Mouse (Mus musculus) brain, embryonic 14.5 days (tissue): Measurements from ENCODE around the gene Cers5. TPM values are rescaled to one million over a fixed set of nuclear protein-coding genes. Genes with fewer than 3 reads are reported as not detected.
"Not testable (repeated sequence)": the region's sequence is repeated elsewhere in the genome, so short reads cannot be mapped to it uniquely, and the experiment has no call there.

ENCODE experiments used
- DNase-seq: peaks from one replicate; pipeline ENCODE4 v3.0.0-alpha.2; 2011; ENCODE audit warnings: low read depth
- CTCF ChIP-seq: fragments of 200-500 bp; IDR thresholded peaks from 2 replicates; pipeline ENCODE4 v1.5.1; 2012; ENCODE audit warnings: inconsistent platforms, mild to moderate bottlenecking, moderate library complexity, borderline replicate concordance; ENCODE audit not compliant: insufficient read depth, insufficient read length; ENCODE audit errors: extremely low read depth
- POLR2A ChIP-seq: fragments of 200-500 bp; IDR thresholded peaks from 2 replicates; pipeline ENCODE4 v1.6.1; 2012; ENCODE audit warnings: mild to moderate bottlenecking, inconsistent platforms, borderline replicate concordance; ENCODE audit not compliant: poor library complexity, insufficient read depth, insufficient read length, severe bottlenecking; ENCODE audit errors: extremely low read depth
- polyA plus RNA-seq: library from polyadenylated mRNA; depleted of rRNA; stranded (reverse); fragments of >200 nt; gene quantifications from 2 replicates; pipeline ENCODE4 v1.2.3, GENCODE M21; 2012; rRNA removed

Cers5 gene
- polyA plus RNA-seq = 61.1 and 69.4 TPM in 2 replicates

GRCm38 (mm10) chr15:99772881-99772924, at the start of gene Cers5:
Cers5 (minus strand) TSS chr15:99772885.
- DNase-seq = not testable (repeated sequence)

GRCm38 (mm10) chr15:99819621-99820279, 47.1 kb upstream of the Cers5 start:
- TF ChIP-seq POLR2A = no peak
- TF ChIP-seq CTCF = no peak
- DNase-seq = no peak

- no peak for TF ChIP-seq CTCF
- TF ChIP-seq POLR2A = no peak
- DNase-seq = no peak
Observed at GRCm38 (mm10) chr15:99819109-99819440, 46.4 kb upstream of the Cers5 start.

DNA sequence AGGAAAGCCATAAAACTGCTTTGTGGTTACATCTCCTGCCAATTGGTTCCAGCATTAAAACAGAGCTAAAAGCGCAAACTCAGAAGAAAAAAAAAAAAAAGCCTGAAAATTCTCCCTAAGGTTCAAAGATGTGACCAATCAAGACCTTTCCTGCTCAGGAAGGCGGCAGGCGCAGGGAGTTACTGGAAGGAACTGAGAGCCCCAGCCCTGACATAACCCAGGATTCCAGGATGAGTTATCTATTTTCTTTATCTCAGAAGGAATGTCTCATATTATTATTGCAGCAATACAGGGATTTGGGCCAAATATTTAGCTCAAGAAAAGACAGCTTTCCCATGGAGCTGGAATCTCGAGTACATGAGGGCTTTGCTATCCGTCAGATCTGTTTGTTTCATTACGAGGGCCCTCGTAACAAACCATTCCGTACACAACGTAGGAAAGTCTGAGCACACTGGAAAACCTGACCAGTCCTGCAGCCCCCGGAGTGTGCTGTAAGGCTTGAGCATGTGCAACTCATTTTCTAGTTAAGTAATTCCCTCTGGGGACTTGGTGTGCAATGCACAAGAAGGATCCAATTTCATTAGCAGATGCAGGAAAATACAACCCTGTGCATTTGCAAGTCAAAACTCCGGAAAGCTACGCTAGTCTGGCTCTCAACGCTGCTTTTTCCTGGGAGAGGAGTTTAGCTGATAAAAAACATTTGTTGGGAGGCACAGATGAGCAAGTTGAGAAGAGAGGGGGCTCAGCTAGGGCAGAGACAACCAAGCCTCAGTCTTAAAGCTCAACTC, 45.8 kb upstream of the Cers5 start:
- TF ChIP-seq POLR2A (no peak), CTCF (no peak)
- DNase-seq = peak; percentile 94

DNA sequence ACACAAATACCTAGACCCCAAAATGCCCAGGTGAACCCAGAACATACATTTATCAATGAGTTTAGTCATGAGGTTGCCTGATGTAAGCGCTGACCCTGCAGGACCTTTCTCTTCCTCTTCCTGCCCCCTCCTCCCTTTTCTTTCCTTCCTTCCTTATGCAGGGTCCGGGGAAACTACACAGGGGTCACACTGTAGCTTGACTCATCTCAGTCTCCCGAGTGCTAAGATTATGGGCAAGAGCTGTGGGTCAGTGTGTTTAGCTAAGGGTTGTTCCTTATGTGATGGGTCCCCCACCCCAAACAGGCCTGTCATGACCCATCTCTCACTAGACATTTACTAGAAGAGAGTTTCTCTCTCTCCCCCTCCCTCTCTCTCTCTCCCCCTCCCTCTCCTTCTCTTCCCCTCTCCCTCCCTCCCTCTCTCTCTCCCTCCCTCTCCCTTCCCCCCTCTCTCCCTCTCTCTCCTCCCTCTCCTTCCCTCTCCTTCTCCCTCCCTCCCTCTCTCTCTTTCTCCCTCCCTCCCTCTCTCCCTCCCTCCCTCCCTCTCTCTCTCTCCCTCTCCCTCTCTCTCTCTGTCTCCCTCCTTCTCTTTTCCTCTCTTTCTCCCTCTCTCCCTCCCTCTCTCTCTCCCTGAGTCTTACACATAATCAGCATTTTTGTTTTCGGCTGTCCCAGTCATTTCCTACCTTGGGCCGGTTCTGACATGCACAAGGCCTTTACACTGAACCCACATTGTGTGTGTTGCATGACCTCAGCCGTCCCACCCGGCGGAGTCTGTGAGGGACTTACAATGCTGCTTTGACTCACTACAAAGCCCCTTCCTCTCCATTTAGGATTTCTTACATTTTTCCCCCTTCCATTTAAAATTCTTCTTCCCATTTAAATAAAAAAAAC, 44.9 kb upstream of the Cers5 start:
- TF ChIP-seq POLR2A (no peak), CTCF (no peak)
- peak; percentile 89 for DNase-seq

- no peak for DNase-seq
- TF ChIP-seq CTCF = no peak
- TF ChIP-seq POLR2A = no peak
Observed at GRCm38 (mm10) chr15:99815999-99816398, 43.3 kb upstream of the Cers5 start.

DNA sequence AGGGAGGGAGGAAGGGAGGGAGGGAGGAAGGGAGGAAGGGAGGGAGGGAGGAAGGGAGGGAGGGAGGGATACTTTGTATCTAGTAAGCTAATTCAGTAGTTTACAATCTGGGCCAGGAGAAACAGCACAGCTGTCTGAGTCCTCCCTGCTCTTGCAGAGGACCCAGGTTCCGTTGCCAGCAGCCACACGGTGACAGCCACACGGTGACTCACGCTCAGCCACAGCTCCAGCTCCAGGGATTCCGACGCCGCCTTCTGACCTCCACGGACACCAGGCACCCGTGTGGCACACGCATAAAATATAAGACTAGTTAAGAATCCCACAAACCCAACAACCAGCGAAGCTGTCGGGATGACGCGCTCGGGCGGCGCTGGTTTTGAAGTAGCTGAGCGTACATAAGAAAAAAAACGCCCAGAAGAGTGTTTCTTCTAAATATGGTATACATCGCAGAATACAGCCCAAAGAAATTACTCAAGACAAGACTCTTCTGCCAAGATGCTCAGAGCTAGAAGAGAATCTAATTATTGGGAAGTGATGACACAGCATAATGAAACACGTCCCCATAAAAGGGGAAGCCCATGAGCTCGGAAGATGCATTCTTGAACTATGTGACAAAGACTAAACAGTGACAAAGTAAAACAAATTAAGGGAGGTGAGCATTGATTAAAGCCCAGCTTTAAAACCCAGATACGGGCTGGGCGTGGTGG, 42.0 kb upstream of the Cers5 start:
- DNase-seq = no peak
- TF ChIP-seq CTCF (no peak), POLR2A (no peak)

GRCm38 (mm10) chr15:99813639-99814038, 41.0 kb upstream of the Cers5 start:
- no peak for DNase-seq
- TF ChIP-seq CTCF (no peak), POLR2A (no peak)

DNA sequence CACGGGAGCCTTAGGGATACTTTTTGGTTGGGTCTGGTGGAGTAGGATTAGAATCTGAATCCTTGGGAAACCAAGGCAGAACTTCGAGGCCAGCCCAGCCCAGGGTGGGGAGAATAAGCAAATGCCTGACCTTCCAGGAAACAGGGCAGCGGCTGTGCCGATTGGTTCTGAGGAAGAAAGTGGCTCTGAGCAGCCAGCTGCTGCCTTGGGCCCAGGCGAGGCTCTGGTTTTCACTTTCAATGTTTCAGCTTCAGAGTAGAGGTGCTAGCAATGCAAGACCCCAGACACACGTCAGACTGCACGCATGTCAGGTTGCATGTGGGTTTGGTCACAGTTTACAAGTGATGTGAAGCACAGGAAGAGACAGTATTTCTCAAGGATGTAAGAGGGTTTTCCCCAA, 39.4 kb upstream of the Cers5 start:
- DNase-seq = no peak
- TF ChIP-seq POLR2A (no peak), CTCF (no peak)

DNA sequence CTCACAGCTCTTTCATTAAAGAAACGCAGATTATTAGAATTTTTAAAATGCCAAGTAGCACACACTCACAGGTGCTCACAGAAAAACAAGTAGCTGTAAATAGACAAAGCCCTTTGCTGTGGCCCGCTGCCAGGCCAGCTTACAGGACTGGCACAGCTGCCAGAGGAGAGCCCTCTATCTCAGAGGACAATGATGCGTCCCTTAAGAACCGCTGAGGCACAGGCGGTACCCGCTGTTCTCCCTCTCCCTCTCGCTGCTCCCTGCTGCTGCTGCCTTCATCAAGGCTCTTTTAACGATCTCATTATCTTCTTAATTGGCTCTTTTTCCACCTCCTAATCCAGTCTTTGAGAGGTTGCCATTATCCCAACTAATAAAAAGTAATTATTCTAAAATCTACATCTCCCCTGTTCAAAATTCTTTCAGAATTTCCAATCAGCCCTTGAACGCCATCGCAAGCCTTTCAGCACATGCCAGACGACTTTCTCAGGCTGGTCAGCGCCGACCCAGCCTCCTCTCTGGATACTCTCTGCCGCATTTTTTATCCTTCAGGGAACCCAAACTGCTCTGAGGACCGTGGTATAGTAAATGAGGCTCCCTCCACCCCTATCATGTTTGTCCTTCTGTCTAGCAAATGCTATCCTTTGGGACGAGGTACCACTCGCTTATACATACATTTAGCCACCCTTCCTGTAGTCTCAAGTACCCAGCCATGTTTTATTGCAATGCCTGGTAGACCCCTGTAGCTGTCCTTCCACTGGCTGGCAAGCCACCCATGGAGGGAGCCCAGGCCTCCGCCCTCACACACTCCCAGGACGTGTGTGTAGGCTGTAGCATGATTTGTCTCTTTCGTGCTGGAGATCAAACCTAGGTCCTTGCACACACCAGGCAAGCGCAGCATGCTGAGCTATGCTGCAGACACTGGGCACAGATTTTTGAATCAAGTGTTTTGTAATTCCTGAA, 35.4 kb upstream of the Cers5 start:
- DNase-seq = peak; percentile 98
- TF ChIP-seq POLR2A = no peak
- no peak for TF ChIP-seq CTCF
